Mouse (Mus musculus) liver, embryonic 14.5 days (tissue): ENCODE data around the gene Tspo. TPM values are rescaled to one million over a fixed set of nuclear protein-coding genes. Genes with fewer than 3 reads are reported as not detected.

ENCODE experiments used
- ATAC-seq: fragments of 200-750 bp; cut with Nextera tagmentation; 2 replicates; pipeline ENCODE4 v1.8.0; 2017; ENCODE audit warnings: moderate number of reproducible peaks, mild to moderate bottlenecking, moderate library complexity; ENCODE audit not compliant: insufficient read depth
- DNase-seq, 3 experiments: peaks; one replicate each; pipeline ENCODE4 v3.0.0-alpha.2; 2012 to 2013; ENCODE audit warnings: low read depth in 3 of 3, low spot score in 3 of 3
- H3K27ac ChIP-seq: fragments of 300-500 bp; sonication (generic); 2 replicates; pipeline ENCODE4 v1.5.1; 2014; ENCODE audit warnings: moderate library complexity, mild to moderate bottlenecking, control low read depth, inconsistent platforms
- H3K27me3 ChIP-seq: fragments of 300-500 bp; sonication (generic); 2 replicates; pipeline ENCODE4 v1.6.1; 2014; ENCODE audit warnings: mild to moderate bottlenecking, low read length, moderate library complexity; ENCODE audit not compliant: control insufficient read depth, insufficient read depth
- H3K36me3 ChIP-seq: fragments of 300-500 bp; sonication (generic); replicated peaks from 2 replicates; pipeline ENCODE4 v1.6.1; 2014; ENCODE audit warnings: low read depth; ENCODE audit not compliant: control insufficient read depth, insufficient read depth
- H3K4me1 ChIP-seq, 2 experiments: fragments of 200-500 bp in 1 of 2; fragments of 300-500 bp in 1 of 2; sonication (generic) in 1 of 2; replicated peaks; 2 replicates each; pipeline ENCODE4 v1.6.1; 2012 to 2014; ENCODE audit warnings: antibody characterized with exemption in 1 of 2, inconsistent platforms in 1 of 2, low read length in 1 of 2; ENCODE audit not compliant: control insufficient read depth in 2 of 2, insufficient read depth in 2 of 2
- H3K4me2 ChIP-seq: fragments of 300-500 bp; sonication (generic); 2 replicates; pipeline ENCODE4 v1.6.1; 2014; ENCODE audit warnings: low read depth, mild to moderate bottlenecking, control low read depth, moderate library complexity
- H3K4me3 ChIP-seq, 2 experiments: fragments of 200-500 bp in 1 of 2; fragments of 300-500 bp in 1 of 2; sonication (generic) in 1 of 2; 2 replicates each; pipeline ENCODE4 v1.5.1; 2012 to 2014; ENCODE audit warnings: low read depth in 2 of 2, low read length in 2 of 2, mild to moderate bottlenecking in 2 of 2, control low read depth in 1 of 2, inconsistent platforms in 1 of 2, moderate library complexity in 1 of 2; ENCODE audit not compliant: insufficient read depth in 1 of 2
- H3K9ac ChIP-seq: fragments of 300-500 bp; sonication (generic); replicated peaks from 2 replicates; pipeline ENCODE4 v1.6.1; 2014; ENCODE audit warnings: mild to moderate bottlenecking, control low read depth, moderate library complexity
- H3K9me3 ChIP-seq: fragments of 300-500 bp; sonication (generic); 2 replicates; pipeline ENCODE4 v1.6.1; 2016; ENCODE audit warnings: low read length, mixed read lengths; ENCODE audit not compliant: control insufficient read depth
- CTCF ChIP-seq: IDR thresholded peaks from 2 replicates; pipeline ENCODE4 v1.5.1; 2016; ENCODE audit warnings: antibody characterized with exemption, low read depth, control low read depth
- EP300 ChIP-seq: IDR thresholded peaks from 2 replicates; pipeline ENCODE4 v1.6.1; 2016; ENCODE audit warnings: antibody characterized with exemption, low read depth
- WGBS: fragments of 180-500 bp; shearing (Covaris S2); extraction: QIAGEN DNeasy Blood & Tissue Kit; methylation state at CpG from one replicate; pipeline ENCODE4 v1.1.7; 2014; ENCODE audit not compliant: insufficient replicate concordance; 5-methylcytosine and 5-hydroxymethylcytosine counted together
- polyA plus RNA-seq, 2 experiments: library from polyadenylated mRNA; depleted of rRNA in 1 of 2; stranded (reverse) in 1 of 2; unstranded in 1 of 2; fragments of >200 nt; fragmentation: Nextera tagmentation in 1 of 2; extraction: Ambion mirVana in 1 of 2; gene quantifications; 2 replicates each; pipeline versions ENCODE4 v1.2.1 to v1.2.3; 2012 to 2014

Gene Tspo
- polyA plus RNA-seq, 2 experiments = 98.4 to 246 TPM

- Histone ChIP-seq H3K4me1 (peaks cover 34 to 39% of the 10 kb centered on the region in 2 experiments), H3K4me2 (peak overlapping the region; percentile 99), H3K9me3 (no peaks in the 10 kb centered on the region), H3K9ac (peak overlapping the region; percentile 97), H3K27ac (peak overlapping the region; percentile 100), H3K36me3 (peaks cover 21% of the 10 kb centered on the region), H3K27me3 (no peaks in the 10 kb centered on the region), H3K4me3 (peak overlapping the region; percentile 81 to 84)
- 4% methylated on average over 19 of the region's 19 CpGs for WGBS
- ATAC-seq (peak; percentile 65), DNase-seq (peak; percentile 57 to 63 (median 62))
- TF ChIP-seq CTCF (no peak), EP300 (0 out of 2 replicates have a peak, but pooled peaks have one; percentile 14)
Measured at GRCm38 (mm10) chr15:83593702-83594512, 30.5 kb downstream of the Tspo start.

- no peak for TF ChIP-seq CTCF
- no peaks in the 10 kb centered on the region for H3K9me3 ChIP-seq
- DNase-seq (peak; percentile 94 to 96 (median 96)), ATAC-seq (peak; percentile 67)
- peaks cover 34 to 39% of the 10 kb centered on the region in 2 experiments for H3K4me1 ChIP-seq
- peak within 1 kb of the TSS; percentile 100 for H3K27ac ChIP-seq
- H3K4me2 ChIP-seq = peak within 1 kb of the TSS; percentile 99
- peak within 1 kb of the TSS; percentile 81 to 84 for H3K4me3 ChIP-seq
- no peaks in the 10 kb centered on the region for H3K27me3 ChIP-seq
- peaks cover 14% of the 10 kb centered on the region for H3K36me3 ChIP-seq
- under 1% methylated on average over 68 of the region's 68 CpGs for WGBS
- peak within 1 kb of the TSS; percentile 97 for H3K9ac ChIP-seq
Measured at GRCm38 (mm10) chr15:83594513-83595363, 31.3 kb downstream of the Tspo start, which contains the start of gene Ttll12. Gene Ttll12, minus strand, starts transcription at chr15:83595157.

GRCm38 (mm10) chr15:83595364-83595711, 31.9 kb downstream of the Tspo start:
- no peak for DNase-seq
- Histone ChIP-seq H3K4me3 (peak overlapping the region; percentile 50 to 81), H3K4me2 (peak overlapping the region; percentile 99), H3K9ac (peak overlapping the region; percentile 57), H3K9me3 (no peaks in the 10 kb centered on the region), H3K36me3 (peaks cover 8% of the 10 kb centered on the region), H3K27me3 (no peaks in the 10 kb centered on the region), H3K27ac (peak overlapping the region; percentile 57), H3K4me1 (peaks cover 32 to 38% of the 10 kb centered on the region in 2 experiments)
- TF ChIP-seq CTCF = no peak
- ATAC-seq = no peak
- WGBS = 22% methylated on average over 7 of the region's 7 CpGs

GRCm38 (mm10) chr15:83596833-83597232, 33.4 kb downstream of the Tspo start:
- no peak for ATAC-seq
- Histone ChIP-seq H3K36me3 (no peaks in the 10 kb centered on the region; the same call in 1 of the 2 replicates), H3K9me3 (no peaks in the 10 kb centered on the region), H3K9ac (peak overlapping the region; percentile 18; the same call in 1 of the 2 replicates), H3K4me3 (no peak overlapping the region), H3K27ac (no peak overlapping the region), H3K27me3 (no peaks in the 10 kb centered on the region), H3K4me1 (peaks cover 23 to 31% of the 10 kb centered on the region in 2 experiments), H3K4me2 (no peak overlapping the region)
- no peak for DNase-seq
- TF ChIP-seq EP300 (no peak), CTCF (no peak)
- 75% methylated on average over 4 of the region's 4 CpGs for WGBS

GRCm38 (mm10) chr15:83601185-83601584, 37.8 kb downstream of the Tspo start:
- Histone ChIP-seq H3K36me3 (no peaks in the 10 kb centered on the region), H3K27me3 (no peaks in the 10 kb centered on the region), H3K4me2 (no peak overlapping the region), H3K4me1 (peaks cover 14 to 22% of the 10 kb centered on the region in 2 experiments), H3K9ac (peak overlapping the region; percentile 9; the same call in 1 of the 2 replicates), H3K9me3 (no peaks in the 10 kb centered on the region), H3K4me3 (no peak overlapping the region), H3K27ac (no peak overlapping the region; the same call in 1 of the 2 replicates)
- ATAC-seq = peak; percentile 34; the same call in 1 of the 2 replicates
- no peak for DNase-seq
- 31% methylated on average over 4 of the region's 4 CpGs for WGBS
- TF ChIP-seq CTCF (no peak), EP300 (peak; percentile 48)
